Mouse (Mus musculus) embryo, embryonic 9.5 days (tissue): ENCODE data around the gene Slc3a2.

Source experiments
- DNase-seq: peaks from one replicate; pipeline ENCODE4 v3.0.0-alpha.2; 2017; ENCODE audit errors: extremely low spot score

The Slc3a2 gene

GRCm38 (mm10) chr19:8662337-8662736 is 60.8 kb downstream of the Slc3a2 start:
- DNase-seq: peak; percentile 79

DNA sequence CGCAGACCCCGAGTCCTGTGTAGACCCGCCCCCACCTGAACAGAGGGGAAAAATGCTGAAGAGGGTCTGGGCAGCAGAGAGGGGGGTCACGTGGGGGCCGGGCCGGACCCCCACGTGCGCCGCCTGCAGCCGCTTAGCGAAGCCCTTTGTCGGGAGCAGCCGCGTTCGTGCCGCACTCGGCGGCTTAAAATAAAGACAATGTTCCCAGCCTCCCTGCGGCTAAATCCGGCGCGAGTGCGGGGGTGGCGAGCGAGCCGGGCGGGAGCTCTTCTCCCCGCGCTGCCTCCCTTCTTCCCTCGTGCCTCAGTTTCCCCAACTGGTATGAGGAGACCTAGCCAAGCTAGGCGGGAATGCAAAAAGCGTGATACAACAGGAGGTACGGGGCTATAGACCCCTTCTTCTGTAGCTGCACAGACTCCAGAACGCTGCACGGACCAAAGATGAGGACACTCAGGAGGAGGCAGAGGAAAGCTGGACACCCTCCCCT is 61.3 kb downstream of the Slc3a2 start:
- peak; percentile 55 for DNase-seq
